Mouse (Mus musculus) embryo, embryonic 9.5 days (tissue): ENCODE measurements at regions not wholly inside any gene's neighbourhood (a gene's known extent, or its start where the extent isn't known, plus 50 kb on each side); places are given as distances from the start of the nearest gene placed in this dataset.

Source experiments
- DNase-seq: peaks from one replicate; pipeline ENCODE4 v3.0.0-alpha.2; 2017; ENCODE audit errors: extremely low spot score

DNA sequence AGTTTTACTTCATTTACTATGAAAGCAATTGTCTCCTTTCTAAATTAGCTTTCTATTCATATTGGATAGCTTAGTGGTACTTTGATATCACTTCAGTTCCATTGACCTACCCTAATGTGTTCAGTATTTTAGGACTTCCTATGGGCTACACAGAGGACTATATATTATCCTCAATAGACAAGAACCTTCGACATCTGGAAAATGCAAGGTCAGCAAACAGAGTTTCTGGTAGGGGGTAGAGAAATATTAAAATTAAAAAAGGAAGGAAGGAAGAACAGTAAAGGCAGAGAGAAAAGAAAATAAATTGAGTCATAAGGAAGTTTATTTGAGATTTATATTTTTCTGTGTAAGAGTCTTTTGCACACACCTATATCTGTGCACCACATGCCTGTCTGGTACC lies 107.4 kb upstream of the Insig1 start:
- DNase-seq = no peak

GRCm38 (mm10) chr5:27995186-27995585 lies 76.0 kb upstream of the Insig1 start:
- peak; percentile 66 for DNase-seq

DNA sequence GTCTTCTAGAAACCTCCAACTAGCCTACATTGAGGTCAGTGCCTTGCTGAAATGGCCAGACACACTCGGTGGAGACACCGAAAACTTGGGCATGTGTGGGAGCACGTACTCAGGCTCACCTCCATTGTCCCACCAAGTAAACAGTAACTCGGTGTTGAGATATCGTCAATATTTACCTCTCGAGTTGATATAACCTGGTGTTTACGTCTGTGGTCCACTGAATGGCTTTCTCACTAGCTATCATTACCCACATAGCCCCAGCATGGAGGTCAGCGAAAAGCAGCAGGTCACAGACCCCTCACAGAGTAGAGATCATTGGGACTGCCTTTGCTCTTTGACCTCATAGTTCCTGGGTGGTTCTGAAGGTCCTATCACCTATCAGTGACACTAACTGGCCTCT lies 73.4 kb upstream of the Insig1 start:
- DNase-seq = no peak

DNA sequence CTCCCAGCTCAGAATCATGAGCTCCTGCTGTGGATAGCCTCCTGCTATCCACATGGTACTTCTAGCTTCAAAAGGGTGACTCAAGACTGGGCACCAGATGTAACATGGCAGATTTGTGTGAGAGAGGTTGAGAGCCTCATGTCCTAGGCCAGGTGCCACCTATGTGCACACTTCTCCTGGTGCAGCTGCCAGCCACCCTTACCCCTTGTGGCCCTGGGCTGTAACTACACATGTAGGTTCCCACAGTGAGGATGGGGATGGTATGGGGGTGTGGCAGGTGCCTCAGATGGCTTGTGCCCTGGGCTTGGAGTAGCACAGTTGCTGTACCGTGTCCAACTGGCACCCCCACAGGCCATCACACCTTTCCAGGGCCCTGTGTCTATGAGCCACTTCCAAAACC lies 68.2 kb upstream of the Insig1 start:
- DNase-seq = no peak

- no peak for DNase-seq
These were observed 67.2 kb upstream of the Insig1 start for GRCm38 (mm10) chr5:28003756-28004486.

- DNase-seq = no peak
These were observed 66.7 kb upstream of the Insig1 start for GRCm38 (mm10) chr5:28004487-28004827.

DNA sequence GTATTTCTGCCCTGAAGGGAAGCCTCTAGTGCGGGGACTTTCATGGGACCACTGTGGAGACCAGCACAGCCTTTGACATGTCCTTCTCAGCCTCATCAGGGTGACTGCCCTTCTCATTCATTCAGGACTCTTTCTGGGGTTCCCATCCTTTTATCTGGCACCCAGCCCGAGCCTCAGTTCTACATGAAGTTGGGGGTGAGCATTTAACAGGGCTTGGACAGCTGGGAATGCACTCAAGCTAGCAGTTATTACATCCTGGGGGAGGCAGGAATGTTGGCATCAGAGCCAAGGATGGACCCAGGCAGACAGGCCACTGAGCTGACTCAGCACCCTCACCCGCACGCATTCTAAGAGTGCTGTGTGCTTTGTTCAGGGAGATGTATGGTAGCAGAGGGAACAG lies 61.8 kb upstream of the Insig1 start:
- DNase-seq = no peak

DNA sequence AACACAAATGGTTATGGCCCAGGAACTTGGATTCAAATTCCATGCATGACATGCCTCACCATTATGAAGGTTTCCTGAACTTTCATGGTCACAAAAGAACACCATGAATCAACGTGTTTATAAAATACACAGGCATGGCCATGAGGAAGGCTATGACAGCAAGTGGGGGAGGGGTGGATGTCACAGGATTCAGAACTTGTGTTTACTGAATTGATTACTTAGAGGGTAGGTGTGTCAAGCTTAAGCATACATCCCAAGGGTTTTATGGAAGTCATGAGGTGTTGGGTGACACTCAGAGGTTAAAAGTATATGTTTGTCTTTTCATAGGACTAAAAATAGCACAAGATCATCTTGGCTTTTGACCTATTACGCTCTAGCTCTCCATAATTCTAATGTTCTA lies 61.3 kb upstream of the Insig1 start:
- no peak for DNase-seq

DNA sequence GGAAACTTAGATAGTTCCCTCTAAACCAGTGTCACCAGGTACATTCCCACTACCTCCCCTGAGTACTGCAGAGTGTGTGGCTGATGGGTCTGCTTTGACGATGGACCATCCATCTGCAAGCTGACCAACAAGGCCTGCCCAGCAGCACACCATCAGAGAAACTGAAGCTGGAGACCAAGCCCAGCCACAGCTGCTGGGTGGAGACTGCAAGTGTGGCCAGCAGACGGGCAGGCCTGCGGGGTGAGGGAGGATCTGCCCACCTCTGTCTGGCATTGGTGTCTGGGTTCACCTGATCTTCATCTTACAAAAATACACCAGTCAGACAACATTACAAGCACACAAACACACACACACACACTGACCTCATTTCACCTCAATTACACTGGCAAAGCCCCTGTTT lies 60.6 kb upstream of the Insig1 start:
- DNase-seq = no peak

- no peak for DNase-seq
These were observed 58.7 kb upstream of the Insig1 start for GRCm38 (mm10) chr5:28012496-28012895.

- no peak for DNase-seq
These were observed 57.4 kb upstream of the Insig1 start for GRCm38 (mm10) chr5:28013619-28014273.

DNA sequence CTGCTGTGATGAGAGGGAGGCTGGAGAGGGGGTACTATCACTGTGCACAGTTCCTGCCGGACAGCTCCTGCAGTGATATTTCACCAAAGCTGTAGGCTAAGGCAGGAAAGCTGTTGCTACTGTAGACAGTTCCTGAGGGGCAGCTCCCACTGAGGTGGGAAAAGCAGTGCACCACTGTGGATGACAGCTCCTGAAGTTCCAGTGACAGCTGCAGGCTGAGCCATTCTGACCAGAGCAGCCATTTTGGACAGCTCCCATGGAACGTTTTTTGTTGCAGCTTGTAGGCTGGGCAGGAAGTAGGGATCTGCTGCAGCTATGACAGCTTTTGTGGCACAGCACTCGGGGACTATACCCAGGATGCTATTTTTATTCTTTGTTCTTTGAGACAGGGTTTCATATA lies 51.3 kb upstream of the Insig1 start:
- DNase-seq = no peak
